Mouse (Mus musculus) lung, postnatal 14 days (tissue): ENCODE results near the gene Strap.
"Not testable (repeated sequence)": the region's sequence is repeated elsewhere in the genome, so short reads cannot be mapped to it uniquely, and the experiment has no call there.

ENCODE experiments used
- DNase-seq: peaks from one replicate; pipeline ENCODE4 v3.0.0; 2021

The Strap gene

DNA sequence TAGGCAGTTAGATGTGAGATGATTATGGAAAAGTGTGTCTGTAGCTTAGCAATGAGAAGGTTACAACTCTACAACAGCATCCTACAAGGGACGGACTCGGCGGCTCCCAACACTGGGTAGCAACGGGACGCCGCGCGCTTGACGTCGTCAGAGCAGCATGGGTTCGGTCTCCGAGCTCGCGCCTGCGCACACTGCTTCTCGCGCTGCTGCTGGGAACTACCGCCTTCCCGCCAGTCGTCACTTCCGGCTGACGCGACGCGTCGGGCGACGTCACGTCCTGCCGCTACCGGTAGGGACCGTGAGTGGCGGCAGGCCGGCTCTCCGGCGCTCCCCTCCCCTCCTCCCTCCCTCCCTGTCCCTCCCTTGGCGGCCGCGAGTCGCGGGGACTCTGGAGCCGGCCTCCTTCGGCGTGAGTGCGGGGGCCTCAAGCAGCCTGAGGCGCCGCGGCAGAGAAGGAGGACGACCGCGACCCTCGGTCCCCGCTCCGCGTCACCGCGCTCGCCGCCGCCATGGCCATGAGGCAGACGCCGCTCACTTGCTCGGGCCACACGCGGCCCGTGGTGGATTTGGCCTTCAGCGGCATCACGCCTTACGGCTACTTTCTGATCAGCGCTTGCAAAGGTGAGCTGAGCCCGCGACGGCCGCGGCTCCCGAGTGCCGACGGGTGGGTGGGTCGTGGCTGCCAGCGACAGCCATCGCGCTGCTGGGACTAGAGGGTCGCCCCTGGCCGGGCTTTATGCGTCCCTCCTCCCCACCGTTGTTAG, at the start of gene Strap:
Gene Strap, plus strand, starts transcription at position 233 of the 764 bp plus-strand sequence.
- DNase-seq, result peak; percentile 96

- no peak for DNase-seq
Observed at GRCm38 (mm10) chr6:137687667-137688066, 47.2 kb upstream of the Strap start.

- no peak for DNase-seq
Observed at GRCm38 (mm10) chr6:137688079-137688478, 46.8 kb upstream of the Strap start.

GRCm38 (mm10) chr6:137688506-137689105, 46.3 kb upstream of the Strap start:
- DNase-seq, result no peak

DNA sequence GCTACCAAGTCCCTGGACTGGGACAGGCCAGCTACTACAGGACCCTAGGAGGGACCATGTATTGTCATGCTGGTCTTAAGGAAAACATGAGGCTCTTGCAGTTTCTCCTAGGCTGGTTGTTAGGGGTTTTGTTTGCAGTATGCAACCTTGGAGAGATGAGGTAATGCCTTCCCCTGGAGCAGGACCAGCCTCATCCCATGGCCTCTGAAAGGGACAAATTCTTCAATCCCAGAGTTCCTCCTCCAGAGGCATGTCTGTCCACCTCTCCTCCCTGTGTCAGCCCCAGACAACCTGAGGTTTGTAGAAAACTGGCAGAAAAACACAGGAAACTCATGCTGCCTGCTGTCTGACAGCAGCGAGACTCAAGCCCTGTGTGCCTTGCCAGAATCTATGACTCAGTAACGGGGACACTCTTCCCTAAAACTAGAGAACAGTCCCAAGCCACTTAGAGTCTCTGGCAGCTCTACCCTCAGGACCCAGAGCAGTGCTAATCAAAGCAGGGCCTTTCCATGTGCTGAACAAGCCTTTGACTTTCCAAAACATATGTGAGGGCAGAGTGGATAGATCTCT, 44.2 kb upstream of the Strap start:
- DNase-seq, result no peak

DNA sequence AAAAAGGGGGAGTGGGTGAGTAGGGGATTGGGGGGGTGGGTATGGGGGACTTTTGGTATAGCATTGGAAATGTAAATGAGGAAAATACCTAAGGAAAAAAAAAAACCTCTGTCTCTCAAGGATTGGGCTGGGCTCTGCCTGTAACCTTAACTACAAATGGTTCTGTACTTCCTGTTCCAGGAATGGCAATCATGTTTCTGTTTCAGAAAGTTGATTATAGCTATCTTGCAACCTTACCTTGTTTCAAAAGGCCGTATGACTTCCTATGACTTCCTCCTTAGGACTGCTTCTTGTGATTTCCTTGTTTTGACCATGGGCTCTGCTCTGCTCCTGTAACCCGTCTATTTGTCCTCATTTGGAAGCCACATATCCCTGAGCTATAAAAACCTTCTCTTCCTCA, 40.6 kb upstream of the Strap start:
- DNase-seq, result no peak

DNA sequence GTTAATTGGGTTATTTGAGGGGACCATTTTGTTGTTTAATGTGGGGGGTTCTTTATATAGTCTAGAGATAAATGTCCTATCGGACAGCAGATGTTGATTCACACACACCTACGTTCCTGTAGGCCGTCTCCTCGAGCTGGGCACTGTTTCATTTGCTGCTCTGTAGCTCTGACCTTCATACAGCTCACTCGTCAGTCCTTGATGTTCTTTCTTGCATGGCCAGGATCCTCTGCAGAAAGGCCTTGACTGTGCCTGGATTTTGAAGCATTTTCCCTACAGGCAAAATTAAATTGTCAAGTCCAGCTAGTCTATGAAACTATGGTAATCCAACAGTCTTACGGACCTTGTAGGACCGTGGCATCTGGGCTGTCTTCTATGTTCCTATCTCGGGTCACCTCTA, 39.8 kb upstream of the Strap start:
- no peak for DNase-seq

- peak; percentile 7 for DNase-seq
Observed at GRCm38 (mm10) chr6:137696445-137697204, 38.3 kb upstream of the Strap start.

- no peak for DNase-seq
Observed at GRCm38 (mm10) chr6:137699434-137699833, 35.4 kb upstream of the Strap start.

DNA sequence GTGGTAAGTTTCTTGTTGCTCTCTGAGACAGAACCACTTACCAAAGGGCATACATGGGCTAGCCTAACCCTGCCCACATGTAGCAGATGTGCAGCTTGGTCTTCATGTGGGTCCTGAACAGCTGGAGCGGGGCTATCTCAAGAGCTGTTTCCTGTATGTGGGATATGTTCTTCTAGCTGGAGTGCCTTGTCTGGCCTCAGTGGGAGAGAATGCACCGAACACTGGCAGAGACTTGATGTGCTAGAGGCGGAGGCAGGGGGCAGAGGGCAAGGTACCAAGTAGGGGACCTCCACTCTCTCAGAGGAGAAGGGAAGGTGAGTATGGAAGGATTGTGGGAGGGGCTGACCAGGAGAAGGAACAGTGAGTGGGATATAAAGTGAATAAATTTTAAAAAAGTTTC, 32.7 kb upstream of the Strap start:
- no peak for DNase-seq

GRCm38 (mm10) chr6:137702918-137703317, 32.0 kb upstream of the Strap start:
- DNase-seq, result peak; percentile 24

- DNase-seq, result no peak
Observed at GRCm38 (mm10) chr6:137703431-137703830, 31.4 kb upstream of the Strap start.

GRCm38 (mm10) chr6:137704300-137704939, 30.5 kb upstream of the Strap start:
- DNase-seq, result no peak

GRCm38 (mm10) chr6:137706209-137706608, 28.7 kb upstream of the Strap start:
- no peak for DNase-seq

- DNase-seq, result not testable (repeated sequence)
Observed at GRCm38 (mm10) chr6:137708726-137709405, 26.0 kb upstream of the Strap start.

DNA sequence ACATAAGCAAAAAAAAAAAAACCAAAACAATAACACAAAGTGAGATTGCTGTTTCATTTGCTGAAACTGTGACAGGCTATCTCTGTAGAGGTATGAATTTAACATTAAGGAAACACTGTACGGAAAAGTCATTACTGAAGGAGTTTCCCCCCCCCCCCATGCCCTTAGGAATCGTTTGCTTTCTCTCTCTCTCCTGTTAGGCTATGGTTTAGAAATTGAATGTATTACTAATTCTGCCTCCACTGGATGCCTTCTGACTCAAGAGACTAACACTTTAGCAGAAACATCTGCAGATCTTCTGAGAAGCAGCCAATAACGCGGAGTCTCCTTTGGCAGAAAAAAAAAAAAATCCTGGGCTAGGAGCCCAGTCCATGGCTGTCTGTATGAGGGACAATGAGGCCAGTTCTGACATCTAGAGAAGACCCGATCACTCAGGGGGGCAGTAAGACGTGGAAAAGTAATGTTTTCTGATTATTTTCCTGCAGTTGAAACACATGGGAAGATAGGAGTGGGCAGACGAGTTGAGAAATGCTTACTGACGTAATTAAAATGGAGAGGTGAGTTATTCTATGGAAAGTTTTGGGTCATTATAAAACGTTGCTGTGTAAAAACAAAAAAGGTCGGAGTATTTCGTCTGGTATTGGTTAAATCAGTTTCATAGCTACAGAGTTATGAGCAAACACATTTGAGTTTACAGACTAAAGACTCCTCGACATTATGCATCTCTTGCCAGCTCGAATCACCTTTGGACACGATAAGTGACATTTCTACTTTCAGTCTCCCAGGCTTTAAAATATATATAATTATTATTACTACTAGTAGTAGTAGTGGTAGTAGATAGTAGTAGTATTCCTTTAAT, 24.5 kb upstream of the Strap start:
- DNase-seq, result peak; percentile 23

DNA sequence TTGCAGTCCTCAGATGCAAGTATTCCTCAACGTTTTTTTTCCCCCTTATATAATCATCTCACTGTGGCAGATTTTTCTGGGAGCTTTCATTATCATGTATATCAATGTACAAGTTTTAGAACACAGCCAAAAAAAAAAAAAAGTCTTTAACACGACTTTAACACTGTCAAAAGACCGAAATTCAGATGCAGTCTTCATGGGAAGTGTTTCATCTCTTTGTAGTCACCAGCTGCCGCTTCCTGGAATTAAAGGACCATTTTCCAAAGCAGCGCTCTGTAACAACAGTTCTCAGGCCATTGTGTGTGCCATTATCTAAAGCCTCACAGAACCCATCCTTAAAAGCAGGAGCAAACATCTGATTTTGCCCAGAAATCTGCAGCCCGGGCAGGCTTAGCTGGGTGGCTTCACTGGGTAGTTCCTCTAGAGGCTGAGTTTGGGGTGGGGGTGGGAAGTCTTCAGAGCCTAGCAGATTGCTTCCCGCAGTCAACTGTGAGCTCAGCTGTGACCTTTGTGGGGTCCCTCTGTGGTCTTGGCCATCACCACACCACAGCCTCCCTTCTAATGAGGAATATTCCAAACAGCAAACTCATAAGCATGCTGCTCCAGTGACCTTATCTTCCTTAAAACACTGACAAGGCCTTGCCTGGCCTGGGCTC, 22.1 kb upstream of the Strap start:
- no peak for DNase-seq

DNA sequence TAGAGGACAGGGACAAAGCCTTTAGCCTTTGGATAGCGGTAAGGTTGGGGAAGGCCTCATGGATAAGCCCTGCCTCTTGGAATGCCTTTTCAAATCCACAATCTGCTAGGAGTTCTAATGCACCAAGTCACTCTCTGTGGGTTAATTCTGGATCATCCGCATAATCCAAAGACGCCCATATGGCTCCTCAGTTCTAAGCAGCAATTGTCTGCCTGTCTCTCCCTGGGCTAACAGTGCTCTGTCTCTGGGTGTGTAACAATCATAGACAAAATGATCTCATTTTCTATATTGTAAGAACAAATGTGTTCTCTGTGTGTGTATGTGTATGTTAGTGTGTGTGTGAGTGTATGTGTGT, 21.6 kb upstream of the Strap start:
- no peak for DNase-seq

- DNase-seq, result no peak
Observed at GRCm38 (mm10) chr6:137716802-137717201, 18.1 kb upstream of the Strap start.

GRCm38 (mm10) chr6:137722220-137722931, 12.5 kb upstream of the Strap start:
- DNase-seq, result no peak
